Mouse (Mus musculus) ES-Bruce4 (cell line): Measurements from ENCODE around the gene Utp11.
A peak's percentile ranks its signal among the peaks of the same experiment; 100 is the strongest.

ENCODE experiments used
- CTCF ChIP-seq: IDR thresholded peaks from one replicate; pipeline ENCODE4 v1.8.1; 2011; ENCODE audit warnings: low read depth, low read length
- EP300 ChIP-seq: IDR thresholded peaks from 2 replicates; pipeline ENCODE4 v1.6.1; 2011; ENCODE audit warnings: low read depth, low read length; ENCODE audit not compliant: insufficient read depth
- POLR2A ChIP-seq: IDR thresholded peaks from one replicate; pipeline ENCODE4 v1.8.1; 2011; ENCODE audit warnings: low read length; ENCODE audit not compliant: insufficient read depth

DNA sequence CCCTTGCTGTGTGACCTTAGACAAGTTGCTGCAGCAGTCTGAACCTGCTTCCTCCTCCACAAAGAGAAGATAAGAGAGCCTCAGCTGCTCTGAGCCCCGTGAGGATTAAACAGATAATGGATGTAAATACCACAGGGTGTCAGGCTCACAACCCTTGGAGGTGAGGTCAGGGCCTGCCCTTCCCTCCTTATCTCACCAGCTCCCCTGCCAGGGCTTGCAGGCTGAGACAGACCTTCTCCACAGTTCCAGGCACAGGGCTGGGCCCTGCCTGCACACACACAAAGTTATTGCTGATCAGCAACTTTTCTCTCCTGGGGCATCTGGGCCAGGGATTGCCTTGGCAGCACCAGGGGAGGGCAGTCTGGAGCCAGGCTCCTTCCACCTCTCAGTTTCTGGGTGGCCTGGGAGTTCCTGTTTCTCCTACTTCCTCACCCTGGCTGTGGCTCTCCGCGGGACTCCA lies 48.4 kb downstream of the Utp11 start:
- TF ChIP-seq CTCF (peak; percentile 4), POLR2A (no peak), EP300 (0 out of 2 replicates have a peak, but pooled peaks have one; percentile 18)
